Mouse (Mus musculus) embryonic fibroblast, embryonic 13.5 days (primary cell): Measurements from ENCODE around the gene Nav2.

Experiments used
- CTCF ChIP-seq: IDR thresholded peaks from 2 replicates; pipeline ENCODE4 v1.5.1; 2011; ENCODE audit warnings: mild to moderate bottlenecking, control low read depth, low read length, moderate library complexity, borderline replicate concordance; ENCODE audit not compliant: insufficient read depth
- POLR2A ChIP-seq: IDR thresholded peaks from 2 replicates; pipeline ENCODE4 v1.6.1; 2011; ENCODE audit warnings: low read depth, mild to moderate bottlenecking, control low read depth, low read length, moderate library complexity

DNA sequence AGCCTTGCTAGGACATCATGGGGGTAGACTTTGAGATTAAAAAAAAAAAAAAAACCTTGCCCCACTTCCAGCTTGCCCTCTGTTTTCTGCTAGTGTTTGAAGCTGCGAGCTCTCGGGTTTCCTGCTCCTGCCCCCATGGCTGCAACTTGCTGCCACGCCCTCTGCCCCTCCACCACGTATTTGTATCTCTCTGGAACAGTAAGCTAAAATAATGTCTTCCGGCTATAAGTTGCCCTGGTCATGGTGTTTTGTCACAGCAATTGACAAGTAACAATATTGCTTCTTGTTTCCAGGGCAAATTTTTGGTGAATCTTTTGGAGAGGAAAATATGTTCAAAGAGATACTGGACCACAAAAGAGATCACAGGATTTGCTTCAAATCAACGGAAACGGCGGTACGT lies 10.1 kb upstream of the Nav2 start:
- no peak for TF ChIP-seq POLR2A
- TF ChIP-seq CTCF: no peak
